Mouse (Mus musculus): ENCODE measurements around the gene Shc3. TPM values are rescaled to one million over a fixed set of nuclear protein-coding genes. Genes with fewer than 3 reads are reported as not detected.

Shc3 gene
- polyA plus RNA-seq, 1 experiment from 2014 or later = 2.8 TPM

- Histone ChIP-seq H3K27ac (replicated peaks) (no peak overlapping the region), H3K9me3 (replicated peaks) (no peaks in the 10 kb centered on the region), H3K4me3 (no peak overlapping the region), H3K36me3 (no peaks in the 10 kb centered on the region), H3K27me3 (ENCODE audit: low read depth, poor library complexity, severe bottlenecking) (no peaks in the 10 kb centered on the region), H3K4me1 (no peaks in the 10 kb centered on the region)
- no peak for DNase-seq (ENCODE audit: low spot score)
- WGBS = 86% methylated on average over 1 of the region's 1 CpGs
These were observed 69.5 kb downstream of the Shc3 start for GRCm38 (mm10) chr13:51499769-51500168.

GRCm38 (mm10) chr13:51493676-51494075, 75.5 kb downstream of the Shc3 start:
- 95% methylated on average over 9 of the region's 9 CpGs for WGBS

GRCm38 (mm10) chr13:51491649-51492435, 77.4 kb downstream of the Shc3 start:
- H3K36me3 ChIP-seq = no peaks in the 10 kb centered on the region
- no peaks in the 10 kb centered on the region for H3K4me1 ChIP-seq
- 75% methylated on average over 8 of the region's 8 CpGs for WGBS
- no peak overlapping the region for H3K27ac ChIP-seq (replicated peaks)
- H3K4me3 ChIP-seq = no peak overlapping the region
- H3K9me3 ChIP-seq (replicated peaks) = no peaks in the 10 kb centered on the region
- no peak for DNase-seq (ENCODE audit: low spot score)
- no peaks in the 10 kb centered on the region for H3K27me3 ChIP-seq (ENCODE audit: low read depth, poor library complexity, severe bottlenecking)

More at GRCm38 (mm10) chr13:51493676-51494075, 75.5 kb downstream of the Shc3 start:
- no peaks in the 10 kb centered on the region for H3K36me3 ChIP-seq
- H3K27me3 ChIP-seq (ENCODE audit: low read depth, poor library complexity, severe bottlenecking) = no peaks in the 10 kb centered on the region
- no peak overlapping the region for H3K4me3 ChIP-seq
- no peak overlapping the region for H3K27ac ChIP-seq (replicated peaks)
- no peaks in the 10 kb centered on the region for H3K4me1 ChIP-seq
- no peak for DNase-seq (ENCODE audit: low spot score)
- H3K9me3 ChIP-seq (replicated peaks) = no peaks in the 10 kb centered on the region

- Histone ChIP-seq H3K9me3 (replicated peaks) (no peaks in the 10 kb centered on the region), H3K27ac (replicated peaks) (no peak overlapping the region), H3K27me3 (ENCODE audit: low read depth, poor library complexity, severe bottlenecking) (no peaks in the 10 kb centered on the region), H3K36me3 (no peaks in the 10 kb centered on the region), H3K4me1 (no peaks in the 10 kb centered on the region), H3K4me3 (no peak overlapping the region)
- WGBS = 95% methylated on average over 6 of the region's 6 CpGs
- no peak for DNase-seq (ENCODE audit: low spot score)
These were observed 79.0 kb downstream of the Shc3 start for GRCm38 (mm10) chr13:51490195-51490594.

GRCm38 (mm10) chr13:51488945-51489344, 80.3 kb downstream of the Shc3 start:
- no peak overlapping the region for H3K27ac ChIP-seq (replicated peaks)
- WGBS = 85% methylated on average over 3 of the region's 3 CpGs
- no peaks in the 10 kb centered on the region for H3K4me1 ChIP-seq
- no peak overlapping the region for H3K4me3 ChIP-seq
- no peak for DNase-seq (ENCODE audit: low spot score)
- H3K9me3 ChIP-seq (replicated peaks) = no peaks in the 10 kb centered on the region
- H3K36me3 ChIP-seq = no peaks in the 10 kb centered on the region
- H3K27me3 ChIP-seq (ENCODE audit: low read depth, poor library complexity, severe bottlenecking) = no peaks in the 10 kb centered on the region

- H3K27ac ChIP-seq (replicated peaks) = no peak overlapping the region
- no peak overlapping the region for H3K4me3 ChIP-seq
- H3K9me3 ChIP-seq (replicated peaks) = no peaks in the 10 kb centered on the region
- no peaks in the 10 kb centered on the region for H3K4me1 ChIP-seq
- no peaks in the 10 kb centered on the region for H3K27me3 ChIP-seq (ENCODE audit: low read depth, poor library complexity, severe bottlenecking)
- H3K36me3 ChIP-seq = no peaks in the 10 kb centered on the region
- DNase-seq (ENCODE audit: low spot score) = no peak
- 91% methylated on average over 9 of the region's 9 CpGs for WGBS
These were observed 83.9 kb downstream of the Shc3 start for GRCm38 (mm10) chr13:51485291-51485690.

DNA sequence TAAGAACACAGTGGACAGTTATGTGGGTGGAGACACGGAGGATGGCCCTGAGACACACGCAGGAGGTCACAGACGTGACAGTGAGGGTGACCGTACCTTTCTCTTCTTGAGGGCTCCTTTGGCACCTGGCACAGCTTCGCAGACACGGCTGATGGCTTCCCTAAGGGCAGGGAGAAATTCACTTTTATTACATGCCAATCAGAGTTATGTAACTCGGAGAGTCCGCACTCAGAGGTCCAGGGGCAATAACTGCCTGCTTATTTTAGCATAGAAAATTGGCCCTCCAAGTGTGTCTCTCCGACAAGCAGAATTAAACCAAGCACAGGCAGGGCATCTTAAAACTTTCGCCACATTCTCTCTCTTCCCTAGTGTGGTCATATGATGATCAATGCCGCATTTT, 86.4 kb downstream of the Shc3 start:
- WGBS = 93% methylated on average over 11 of the region's 11 CpGs
- no peak overlapping the region for H3K4me3 ChIP-seq
- no peak overlapping the region for H3K27ac ChIP-seq (replicated peaks)
- DNase-seq (ENCODE audit: low spot score) = no peak
- no peaks in the 10 kb centered on the region for H3K27me3 ChIP-seq (ENCODE audit: low read depth, poor library complexity, severe bottlenecking)
- H3K36me3 ChIP-seq = no peaks in the 10 kb centered on the region
- H3K9me3 ChIP-seq (replicated peaks) = no peaks in the 10 kb centered on the region
- H3K4me1 ChIP-seq = no peaks in the 10 kb centered on the region

DNA sequence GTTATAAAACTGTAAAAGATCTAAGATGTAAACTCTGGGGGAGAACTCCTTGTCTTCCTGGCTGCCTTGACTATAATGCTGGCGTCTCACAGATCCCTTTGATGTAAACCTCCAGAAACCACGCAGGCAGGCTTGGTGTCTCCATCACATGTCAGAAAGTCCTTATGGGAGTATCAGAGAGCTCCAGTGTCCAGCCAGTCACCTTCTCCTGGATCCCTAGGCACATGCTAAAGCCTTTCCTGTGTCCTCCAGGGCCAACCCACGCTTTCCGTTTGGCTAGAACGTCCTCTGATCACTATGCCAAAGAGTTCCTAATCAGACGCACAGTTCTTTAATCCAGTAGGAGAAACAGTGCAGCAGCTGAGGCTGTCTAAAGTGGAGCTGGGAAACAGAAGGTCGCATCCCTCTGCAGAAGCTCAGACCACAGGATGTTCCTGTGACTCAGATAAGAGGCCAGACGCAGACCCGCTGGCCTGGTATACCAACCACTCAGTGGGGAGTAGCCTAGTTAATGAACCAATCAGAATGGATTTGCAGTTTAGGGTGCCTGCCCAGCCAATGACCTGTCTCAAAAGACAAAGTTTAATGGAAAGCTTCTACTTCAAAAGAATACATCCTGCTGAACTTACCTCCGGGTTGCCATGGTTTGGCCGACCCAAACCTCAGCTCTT, 88.7 kb downstream of the Shc3 start:
- H3K4me3 ChIP-seq = no peak overlapping the region
- H3K27me3 ChIP-seq (ENCODE audit: low read depth, poor library complexity, severe bottlenecking) = no peaks in the 10 kb centered on the region
- no peaks in the 10 kb centered on the region for H3K36me3 ChIP-seq
- no peaks in the 10 kb centered on the region for H3K4me1 ChIP-seq
- no peaks in the 10 kb centered on the region for H3K9me3 ChIP-seq (replicated peaks)
- DNase-seq (ENCODE audit: low spot score) = no peak
- no peak overlapping the region for H3K27ac ChIP-seq (replicated peaks)
- 80% methylated on average over 11 of the region's 11 CpGs for whole genome bisulfite sequencing

- H3K4me1 ChIP-seq = no peaks in the 10 kb centered on the region
- no peak for DNase-seq (ENCODE audit: low spot score)
- no peak overlapping the region for H3K4me3 ChIP-seq
- H3K9me3 ChIP-seq (replicated peaks) = no peaks in the 10 kb centered on the region
- no peaks in the 10 kb centered on the region for H3K27me3 ChIP-seq (ENCODE audit: low read depth, poor library complexity, severe bottlenecking)
- H3K27ac ChIP-seq (replicated peaks) = no peak overlapping the region
- 90% methylated on average over 11 of the region's 11 CpGs for WGBS
- H3K36me3 ChIP-seq = no peaks in the 10 kb centered on the region
These were observed 89.4 kb downstream of the Shc3 start for GRCm38 (mm10) chr13:51479826-51480225.

GRCm38 (mm10) chr13:51476991-51477390, 92.2 kb downstream of the Shc3 start:
- 90% methylated on average over 10 of the region's 10 CpGs for WGBS
- H3K36me3 ChIP-seq = no peaks in the 10 kb centered on the region
- H3K27ac ChIP-seq (replicated peaks) = no peak overlapping the region
- no peaks in the 10 kb centered on the region for H3K4me1 ChIP-seq
- no peaks in the 10 kb centered on the region for H3K9me3 ChIP-seq (replicated peaks)
- no peaks in the 10 kb centered on the region for H3K27me3 ChIP-seq (ENCODE audit: low read depth, poor library complexity, severe bottlenecking)
- DNase-seq (ENCODE audit: low spot score) = no peak
- H3K4me3 ChIP-seq = no peak overlapping the region

GRCm38 (mm10) chr13:51468697-51469250, 100.4 kb downstream of the Shc3 start:
- H3K9me3 ChIP-seq (replicated peaks) = no peaks in the 10 kb centered on the region
- H3K36me3 ChIP-seq = no peaks in the 10 kb centered on the region
- WGBS = 80% methylated on average over 17 of the region's 17 CpGs
- DNase-seq (ENCODE audit: low spot score) = no peak
- H3K27ac ChIP-seq (replicated peaks) = no peak overlapping the region
- H3K4me1 ChIP-seq = no peaks in the 10 kb centered on the region
- H3K27me3 ChIP-seq (ENCODE audit: low read depth, poor library complexity, severe bottlenecking) = no peaks in the 10 kb centered on the region
- H3K4me3 ChIP-seq = no peak overlapping the region

- no peak overlapping the region for H3K4me3 ChIP-seq
- H3K9me3 ChIP-seq (replicated peaks) = no peaks in the 10 kb centered on the region
- 83% methylated on average over 14 of the region's 14 CpGs for WGBS
- H3K27ac ChIP-seq (replicated peaks) = no peak overlapping the region
- no peak for DNase-seq (ENCODE audit: low spot score)
- H3K4me1 ChIP-seq = no peaks in the 10 kb centered on the region
- H3K27me3 ChIP-seq (ENCODE audit: low read depth, poor library complexity, severe bottlenecking) = no peaks in the 10 kb centered on the region
- H3K36me3 ChIP-seq = no peaks in the 10 kb centered on the region
These were observed 102.9 kb downstream of the Shc3 start for GRCm38 (mm10) chr13:51466117-51466841.
